Mouse (Mus musculus): ENCODE results near the gene Gpr146. TPM values are rescaled to one million over a fixed set of nuclear protein-coding genes. Genes with fewer than 3 reads are reported as not detected.

Gene Gpr146
- polyA plus RNA-seq, 1 experiment, result 34.7 TPM

GRCm38 (mm10) chr5:139405478-139405877 is 28.0 kb downstream of the Gpr146 start:
- TF ChIP-seq POLR2A (IDR thresholded peaks at IDR 0.05; ENCODE audit: borderline replicate concordance, low read depth, low read length), result no peak
- TF ChIP-seq CTCF (IDR thresholded peaks at IDR 0.05; ENCODE audit: low read depth, low read length), result no peak
- peak overlapping the region; percentile 83 for H3K27ac ChIP-seq (ENCODE audit: insufficient read depth, low read depth, low read length)
- peak overlapping the region; percentile 63 for H3K4me3 ChIP-seq (ENCODE audit: insufficient read depth, low read length)
- peaks cover 43% of the 10 kb centered on the region for H3K4me1 ChIP-seq (ENCODE audit: control insufficient read depth, insufficient read depth, low read length)

- TF ChIP-seq POLR2A (IDR thresholded peaks at IDR 0.05; ENCODE audit: borderline replicate concordance, low read depth, low read length) (no peak), CTCF (IDR thresholded peaks at IDR 0.05; ENCODE audit: low read depth, low read length) (no peak)
- Histone ChIP-seq H3K4me3 (ENCODE audit: insufficient read depth, low read length) (peak overlapping the region; percentile 63), H3K4me1 (ENCODE audit: control insufficient read depth, insufficient read depth, low read length) (peaks cover 47% of the 10 kb centered on the region), H3K27ac (ENCODE audit: insufficient read depth, low read depth, low read length) (peak overlapping the region; percentile 83)
These were observed 28.5 kb downstream of the Gpr146 start for GRCm38 (mm10) chr5:139405953-139406352.

- peak overlapping the region; percentile 96 for H3K27ac ChIP-seq (ENCODE audit: insufficient read depth, low read depth, low read length)
- TF ChIP-seq CTCF (IDR thresholded peaks at IDR 0.05; ENCODE audit: low read depth, low read length) (peak; percentile 36), POLR2A (IDR thresholded peaks at IDR 0.05; ENCODE audit: borderline replicate concordance, low read depth, low read length) (no peak)
- H3K4me1 ChIP-seq (ENCODE audit: control insufficient read depth, insufficient read depth, low read length), result peaks cover 50% of the 10 kb centered on the region
- H3K4me3 ChIP-seq (ENCODE audit: insufficient read depth, low read length), result peak overlapping the region; percentile 66
These were observed 29.8 kb downstream of the Gpr146 start for GRCm38 (mm10) chr5:139407121-139407885.

GRCm38 (mm10) chr5:139408511-139408910 is 31.0 kb downstream of the Gpr146 start:
- TF ChIP-seq CTCF (IDR thresholded peaks at IDR 0.05; ENCODE audit: low read depth, low read length) (no peak), POLR2A (IDR thresholded peaks at IDR 0.05; ENCODE audit: borderline replicate concordance, low read depth, low read length) (no peak)
- peak overlapping the region; percentile 66 for H3K4me3 ChIP-seq (ENCODE audit: insufficient read depth, low read length)
- H3K27ac ChIP-seq (ENCODE audit: insufficient read depth, low read depth, low read length), result peak overlapping the region; percentile 96
- peaks cover 39% of the 10 kb centered on the region for H3K4me1 ChIP-seq (ENCODE audit: control insufficient read depth, insufficient read depth, low read length)

- H3K27ac ChIP-seq (ENCODE audit: insufficient read depth, low read depth, low read length), result peak overlapping the region; percentile 85
- H3K4me1 ChIP-seq (ENCODE audit: control insufficient read depth, insufficient read depth, low read length), result peaks cover 32% of the 10 kb centered on the region
- TF ChIP-seq CTCF (IDR thresholded peaks at IDR 0.05; ENCODE audit: low read depth, low read length), result no peak
- TF ChIP-seq POLR2A (IDR thresholded peaks at IDR 0.05; ENCODE audit: borderline replicate concordance, low read depth, low read length), result no peak
- peak overlapping the region; percentile 27 for H3K4me3 ChIP-seq (ENCODE audit: insufficient read depth, low read length)
These were observed 31.9 kb downstream of the Gpr146 start for GRCm38 (mm10) chr5:139409412-139409811.

GRCm38 (mm10) chr5:139410056-139410455 is 32.6 kb downstream of the Gpr146 start:
- Histone ChIP-seq H3K4me3 (ENCODE audit: insufficient read depth, low read length) (0 out of 2 replicates have a peak overlapping the region, but pooled peaks have one; percentile 27), H3K27ac (ENCODE audit: insufficient read depth, low read depth, low read length) (peak overlapping the region; percentile 85), H3K4me1 (ENCODE audit: control insufficient read depth, insufficient read depth, low read length) (peaks cover 28% of the 10 kb centered on the region)
- TF ChIP-seq POLR2A (IDR thresholded peaks at IDR 0.05; ENCODE audit: borderline replicate concordance, low read depth, low read length) (no peak), CTCF (IDR thresholded peaks at IDR 0.05; ENCODE audit: low read depth, low read length) (no peak)

- Histone ChIP-seq H3K4me3 (ENCODE audit: insufficient read depth, low read length) (no peak overlapping the region), H3K27ac (ENCODE audit: insufficient read depth, low read depth, low read length) (no peak overlapping the region), H3K4me1 (ENCODE audit: control insufficient read depth, insufficient read depth, low read length) (peaks cover 28% of the 10 kb centered on the region)
- TF ChIP-seq CTCF (IDR thresholded peaks at IDR 0.05; ENCODE audit: low read depth, low read length) (no peak), POLR2A (IDR thresholded peaks at IDR 0.05; ENCODE audit: borderline replicate concordance, low read depth, low read length) (no peak)
These were observed 33.6 kb downstream of the Gpr146 start for GRCm38 (mm10) chr5:139411117-139411516.

- Histone ChIP-seq H3K27ac (ENCODE audit: insufficient read depth, low read depth, low read length) (no peak overlapping the region), H3K4me3 (ENCODE audit: insufficient read depth, low read length) (no peak overlapping the region), H3K4me1 (ENCODE audit: control insufficient read depth, insufficient read depth, low read length) (peaks cover 25% of the 10 kb centered on the region)
- TF ChIP-seq POLR2A (IDR thresholded peaks at IDR 0.05; ENCODE audit: borderline replicate concordance, low read depth, low read length) (no peak), CTCF (IDR thresholded peaks at IDR 0.05; ENCODE audit: low read depth, low read length) (no peak)
These were observed 34.3 kb downstream of the Gpr146 start for GRCm38 (mm10) chr5:139411665-139412314.

- H3K4me3 ChIP-seq (ENCODE audit: insufficient read depth, low read length), result no peak overlapping the region
- TF ChIP-seq POLR2A (IDR thresholded peaks at IDR 0.05; ENCODE audit: borderline replicate concordance, low read depth, low read length) (no peak), CTCF (IDR thresholded peaks at IDR 0.05; ENCODE audit: low read depth, low read length) (no peak)
- H3K27ac ChIP-seq (ENCODE audit: insufficient read depth, low read depth, low read length), result no peak overlapping the region
- H3K4me1 ChIP-seq (ENCODE audit: control insufficient read depth, insufficient read depth, low read length), result peaks cover 25% of the 10 kb centered on the region
These were observed 36.0 kb downstream of the Gpr146 start for GRCm38 (mm10) chr5:139413545-139413944.

- no peak for TF ChIP-seq CTCF (IDR thresholded peaks at IDR 0.05; ENCODE audit: low read depth, low read length)
- no peak for TF ChIP-seq POLR2A (IDR thresholded peaks at IDR 0.05; ENCODE audit: borderline replicate concordance, low read depth, low read length)
- Histone ChIP-seq H3K4me1 (ENCODE audit: control insufficient read depth, insufficient read depth, low read length) (peaks cover 14% of the 10 kb centered on the region), H3K27ac (ENCODE audit: insufficient read depth, low read depth, low read length) (no peak overlapping the region), H3K4me3 (ENCODE audit: insufficient read depth, low read length) (no peak overlapping the region)
These were observed 37.5 kb downstream of the Gpr146 start for GRCm38 (mm10) chr5:139415001-139415400.

Measured in bone marrow macrophage, adult 2 months (primary cell).